1 mouse cellular context compared by ENCODE assay signal in the genomic region with DNA sequence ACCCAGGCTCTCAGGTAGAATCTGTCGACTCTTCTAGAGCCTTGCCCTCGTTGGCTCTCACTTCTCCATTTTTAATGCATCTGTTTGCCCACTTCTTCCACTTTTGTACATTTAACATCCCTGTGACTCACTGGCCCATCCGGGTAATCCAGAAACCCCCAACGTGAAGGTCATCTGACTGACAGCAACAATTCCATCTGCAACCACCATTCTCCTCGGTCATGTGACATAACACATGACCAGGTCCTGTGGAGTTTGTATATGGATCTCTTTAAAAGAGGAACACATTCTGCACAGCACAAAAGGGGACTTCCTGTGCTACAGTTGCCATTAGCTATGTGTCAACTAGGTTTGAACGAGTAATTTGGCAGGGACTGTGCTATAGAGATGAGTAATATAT.
TF ChIP-seq lines count a peak whose summit lies in the region.

No protein-coding gene starts in this region.

TF ChIP-seq in CH12.LX, 34 proteins besides CTCF, POLR2A, EP300 and RAD21:
- TF ChIP-seq PAX5 (IDR thresholded peaks at IDR 0.05; ENCODE audit: low read length) (no peak), JUND (conservative IDR thresholded peaks at IDR 0.05; ENCODE audit: low read depth, low read length) (no peak), ZKSCAN1 (IDR thresholded peaks at IDR 0.05; ENCODE audit: borderline replicate concordance, low read depth, low read length) (no peak), JUN (IDR thresholded peaks at IDR 0.05; ENCODE audit: insufficient read depth, low read depth, low read length) (no peak), MXI1 (IDR thresholded peaks at IDR 0.05; ENCODE audit: low read depth, low read length) (no peak), USF1 (IDR thresholded peaks at IDR 0.05; ENCODE audit: low read depth, low read length) (peak; percentile 86), MAX (IDR thresholded peaks at IDR 0.05; ENCODE audit: low read length) (peak; percentile 73; the same call in 1 of the 2 replicates), MAZ (IDR thresholded peaks at IDR 0.05; ENCODE audit: low read depth, low read length) (no peak), MEF2A (IDR thresholded peaks at IDR 0.05; ENCODE audit: borderline replicate concordance, low read depth, low read length) (peak; percentile 59), GABPA (IDR thresholded peaks at IDR 0.05; ENCODE audit: insufficient replicate concordance, low read depth, low read length) (no peak), KAT2A (IDR thresholded peaks at IDR 0.05; ENCODE audit: insufficient replicate concordance, low read length) (no peak), MAFK (IDR thresholded peaks at IDR 0.05; ENCODE audit: insufficient replicate concordance, low read length) (no peak), RCOR1 (conservative IDR thresholded peaks at IDR 0.05; ENCODE audit: low read depth, low read length) (0 out of 2 replicates have a peak, but pooled peaks have one; percentile 12), POLR2AphosphoS2 (IDR thresholded peaks at IDR 0.05; ENCODE audit: low read depth, low read length) (no peak), IRF4 (IDR thresholded peaks at IDR 0.05; ENCODE audit: low read depth, low read length) (no peak; the same call in 1 of the 2 replicates), UBTF (IDR thresholded peaks at IDR 0.05; ENCODE audit: low read depth, low read length) (no peak), CHD1 (IDR thresholded peaks at IDR 0.05; ENCODE audit: low read depth, low read length) (no peak), ELF1 (IDR thresholded peaks at IDR 0.05; ENCODE audit: low read depth, low read length) (peak; percentile 63), TBP (conservative IDR thresholded peaks at IDR 0.05; ENCODE audit: low read depth, low read length) (no peak), NELFE (IDR thresholded peaks at IDR 0.05; ENCODE audit: low read depth, low read length) (no peak), BHLHE40 (IDR thresholded peaks at IDR 0.05; ENCODE audit: low read depth, low read length) (peak; percentile 95), SMC3 (IDR thresholded peaks at IDR 0.05; ENCODE audit: low read depth, low read length) (no peak), ZC3H11A (IDR thresholded peaks at IDR 0.05; ENCODE audit: low read depth, low read length) (no peak), ETS1 (conservative IDR thresholded peaks at IDR 0.05; ENCODE audit: low read depth, low read length) (peak; percentile 82), HCFC1 (IDR thresholded peaks at IDR 0.05; ENCODE audit: low read depth, low read length) (peak; percentile 36; the same call in 1 of the 2 replicates), USF2 (conservative IDR thresholded peaks at IDR 0.05; ENCODE audit: low read depth, low read length) (peak; percentile 87), TCF12 (IDR thresholded peaks at IDR 0.05; ENCODE audit: low read depth, low read length) (peak; percentile 35), SIN3A (IDR thresholded peaks at IDR 0.05; ENCODE audit: low read length) (no peak), NRF1 (IDR thresholded peaks at IDR 0.05; ENCODE audit: low read depth, low read length) (no peak), E2F4 (IDR thresholded peaks at IDR 0.05; ENCODE audit: insufficient replicate concordance, low read depth, low read length) (no peak), CHD2 (IDR thresholded peaks at IDR 0.05; ENCODE audit: low read length) (peak; percentile 50; the same call in 1 of the 2 replicates), ZMIZ1 (IDR thresholded peaks at IDR 0.05; ENCODE audit: low read depth, low read length) (no peak), ZNF384 (IDR thresholded peaks at IDR 0.05; ENCODE audit: low read depth, low read length) (no peak), MYC (IDR thresholded peaks at IDR 0.05; ENCODE audit: low read depth, low read length) (no peak)
